Mouse (Mus musculus) lung, postnatal 0 days (tissue): Measurements from ENCODE around the gene Tubb2b. TPM values are rescaled to one million over a fixed set of nuclear protein-coding genes. Genes with fewer than 3 reads are reported as not detected.

Experiments
- ATAC-seq: fragments of 200-750 bp; cut with Nextera tagmentation; 2 replicates; pipeline ENCODE4 v1.8.0; 2017; ENCODE audit warnings: moderate library complexity
- DNase-seq: peaks from one replicate; pipeline ENCODE4 v3.0.0-alpha.2; 2016; ENCODE audit warnings: low spot score
- H3K27ac ChIP-seq: fragments of 300-500 bp; sonication (generic); 2 replicates; pipeline ENCODE4 v1.5.1; 2014; ENCODE audit warnings: antibody characterized with exemption, mild to moderate bottlenecking, low read length, mixed read lengths
- H3K27me3 ChIP-seq: fragments of 300-500 bp; sonication (generic); replicated peaks from 2 replicates; pipeline ENCODE4 v1.6.1; 2014; ENCODE audit warnings: low read length, mixed read lengths; ENCODE audit not compliant: insufficient read depth
- H3K36me3 ChIP-seq: fragments of 300-500 bp; sonication (generic); 2 replicates; pipeline ENCODE4 v1.6.1; 2014; ENCODE audit warnings: low read length, mixed read lengths; ENCODE audit not compliant: insufficient read depth
- H3K4me1 ChIP-seq: fragments of 300-500 bp; sonication (generic); 2 replicates; pipeline ENCODE4 v1.6.1; 2014; ENCODE audit warnings: antibody characterized with exemption, low read depth, low read length, mixed read lengths; ENCODE audit not compliant: insufficient read depth
- H3K4me2 ChIP-seq: fragments of 300-500 bp; sonication (generic); replicated peaks from 2 replicates; pipeline ENCODE4 v1.6.1; 2014; ENCODE audit warnings: low read depth, mild to moderate bottlenecking, low read length, moderate library complexity, mixed read lengths
- H3K4me3 ChIP-seq: fragments of 300-500 bp; sonication (generic); 2 replicates; pipeline ENCODE4 v1.5.1; 2014; ENCODE audit warnings: low read depth, low read length
- H3K9ac ChIP-seq: fragments of 300-500 bp; sonication (generic); replicated peaks from 2 replicates; pipeline ENCODE4 v1.6.1; 2014; ENCODE audit warnings: low read depth, mild to moderate bottlenecking
- H3K9me3 ChIP-seq: fragments of 300-500 bp; sonication (generic); 2 replicates; pipeline ENCODE4 v1.6.1; 2016; ENCODE audit warnings: low read length, mixed read lengths
- CTCF ChIP-seq: IDR thresholded peaks from 2 replicates; pipeline ENCODE4 v1.5.1; 2016; ENCODE audit warnings: antibody characterized with exemption, mild to moderate bottlenecking
- EP300 ChIP-seq: IDR thresholded peaks from 2 replicates; pipeline ENCODE4 v1.6.1; 2016; ENCODE audit warnings: antibody characterized with exemption, mild to moderate bottlenecking, control low read depth
- WGBS: fragments of 180-500 bp; shearing (Covaris S2); extraction: QIAGEN DNeasy Blood & Tissue Kit; methylation state at CpG from one replicate; pipeline ENCODE4 v1.1.7; 2014; 5-methylcytosine and 5-hydroxymethylcytosine counted together
- polyA plus RNA-seq: library from polyadenylated mRNA; unstranded; fragments of >200 nt; fragmentation: Nextera tagmentation; extraction: Ambion mirVana; gene quantifications from 2 replicates; pipeline ENCODE4 v1.2.1, GENCODE M21; 2015

Gene Tubb2b
- polyA plus RNA-seq, 1 experiment from 2014 or later: 7.5 TPM

DNA sequence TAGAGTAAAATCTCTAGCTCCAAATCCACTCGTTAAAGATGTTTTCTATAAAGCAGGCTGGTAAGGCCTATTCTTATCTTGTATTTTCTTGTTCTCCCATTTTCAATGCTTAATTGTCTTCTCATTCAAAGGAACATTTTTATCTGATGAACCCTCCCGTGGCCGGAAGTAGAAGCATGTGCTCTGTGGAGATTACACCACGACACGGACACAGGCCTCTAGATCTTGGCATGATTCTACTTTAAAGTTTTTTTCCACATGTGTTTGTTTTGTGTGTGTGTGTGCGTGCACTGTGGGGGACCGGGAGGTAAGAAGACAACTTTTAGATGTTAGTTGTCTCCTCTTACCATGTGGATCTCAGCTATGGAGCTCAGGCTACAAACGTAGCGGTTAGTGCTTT lies 28.4 kb downstream of the Tubb2b start:
- no peak overlapping the region for H3K27ac ChIP-seq
- DNase-seq: no peak
- no peaks in the 10 kb centered on the region for H3K36me3 ChIP-seq
- TF ChIP-seq EP300: peak; percentile 87
- TF ChIP-seq CTCF: no peak
- no peak overlapping the region for H3K4me2 ChIP-seq
- H3K4me3 ChIP-seq: no peak overlapping the region
- no peaks in the 10 kb centered on the region for H3K27me3 ChIP-seq
- H3K9ac ChIP-seq: no peak overlapping the region
- H3K4me1 ChIP-seq: no peaks in the 10 kb centered on the region
- H3K9me3 ChIP-seq: no peaks in the 10 kb centered on the region
- WGBS: 66% methylated on average over 9 of the region's 9 CpGs
- ATAC-seq: peak; percentile 57

DNA sequence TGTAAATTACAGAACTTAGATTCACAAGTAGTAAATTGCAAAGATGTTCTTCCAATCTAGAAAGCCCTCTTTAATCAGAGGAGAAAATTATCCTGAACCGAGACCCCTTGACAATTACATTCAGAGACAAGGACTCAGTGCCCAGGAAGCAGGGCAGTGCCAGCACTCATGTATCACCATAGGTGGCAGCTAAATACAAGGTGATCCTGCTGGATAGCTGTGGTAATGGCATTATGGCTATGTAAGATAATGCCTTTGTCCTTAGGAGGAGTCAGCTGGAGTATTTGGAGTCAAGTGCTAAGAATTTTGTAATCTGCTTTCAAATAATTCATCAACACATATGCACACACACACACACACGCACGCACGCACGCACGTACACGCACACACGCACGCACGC lies 29.0 kb downstream of the Tubb2b start:
- H3K9ac ChIP-seq: no peak overlapping the region
- no peak for DNase-seq

DNA sequence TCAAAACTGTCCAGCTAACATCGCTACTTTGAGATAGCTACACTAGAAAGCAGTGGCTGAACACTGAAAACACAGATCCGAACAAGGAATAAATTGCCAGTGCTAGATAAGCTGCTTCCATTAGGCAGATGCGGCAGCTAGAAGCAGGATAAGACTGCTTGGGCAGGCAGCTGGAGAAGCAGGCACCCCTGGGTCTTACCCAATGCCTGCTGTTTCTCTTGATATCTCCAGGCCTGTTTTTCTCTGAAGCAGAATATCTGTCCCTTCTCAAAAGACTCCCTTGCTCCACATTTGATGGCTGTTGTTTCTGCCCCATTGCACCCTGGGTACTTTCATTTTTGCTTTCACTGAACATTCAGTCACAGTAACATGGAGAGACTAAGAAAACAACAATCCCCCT lies 29.5 kb downstream of the Tubb2b start:
- no peaks in the 10 kb centered on the region for H3K27me3 ChIP-seq
- H3K36me3 ChIP-seq: no peaks in the 10 kb centered on the region
- no peak overlapping the region for H3K9ac ChIP-seq
- H3K4me3 ChIP-seq: no peak overlapping the region
- H3K9me3 ChIP-seq: no peaks in the 10 kb centered on the region
- ATAC-seq (no peak), DNase-seq (no peak)
- 0 out of 2 replicates have a peak, but pooled peaks cover 4% of the 10 kb centered on the region for H3K4me1 ChIP-seq
- TF ChIP-seq EP300: no peak
- no peak for TF ChIP-seq CTCF
- H3K4me2 ChIP-seq: no peak overlapping the region
- no peak overlapping the region for H3K27ac ChIP-seq
- WGBS: 77% methylated on average over 3 of the region's 3 CpGs

More for the DNA sequence above, 29.0 kb downstream of the Tubb2b start:
- ATAC-seq: no peak
- H3K4me3 ChIP-seq: no peak overlapping the region
- TF ChIP-seq EP300: no peak
- TF ChIP-seq CTCF: no peak
- no peak overlapping the region for H3K4me2 ChIP-seq
- H3K27ac ChIP-seq: no peak overlapping the region
- H3K4me1 ChIP-seq: 0 out of 2 replicates have a peak, but pooled peaks cover 2% of the 10 kb centered on the region
- no peaks in the 10 kb centered on the region for H3K27me3 ChIP-seq
- no peaks in the 10 kb centered on the region for H3K9me3 ChIP-seq
- H3K36me3 ChIP-seq: no peaks in the 10 kb centered on the region
- WGBS: 94% methylated on average over 10 of the region's 10 CpGs

DNA sequence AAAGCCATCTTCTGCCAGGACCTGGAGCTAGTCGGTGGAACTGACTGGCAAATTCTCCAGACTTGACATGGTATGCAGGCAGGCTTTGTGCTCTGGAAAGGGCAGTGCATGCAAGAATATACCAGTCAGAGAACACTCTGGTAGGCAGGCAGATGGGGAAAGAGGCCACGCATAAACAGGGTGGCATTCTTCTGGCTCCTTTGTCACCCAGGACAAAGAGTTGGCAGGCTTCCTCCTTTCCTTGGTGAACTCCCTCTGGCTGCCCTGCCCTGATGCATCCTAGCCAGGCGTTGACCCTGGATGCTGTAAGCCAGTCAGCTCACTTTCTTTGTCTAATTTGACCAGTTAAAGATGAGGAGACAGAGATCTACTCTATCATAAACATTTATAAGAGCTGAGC lies 33.2 kb downstream of the Tubb2b start:
- Histone ChIP-seq H3K4me2 (no peak overlapping the region), H3K27me3 (no peaks in the 10 kb centered on the region), H3K9me3 (no peaks in the 10 kb centered on the region), H3K9ac (no peak overlapping the region), H3K27ac (peak overlapping the region; percentile 79), H3K36me3 (no peaks in the 10 kb centered on the region), H3K4me1 (peaks cover 7% of the 10 kb centered on the region; the same call in 1 of the 2 replicates), H3K4me3 (no peak overlapping the region)
- DNase-seq: peak; percentile 49
- peak; percentile 68 for ATAC-seq
- WGBS: 62% methylated on average over 3 of the region's 3 CpGs
- no peak for TF ChIP-seq CTCF
- TF ChIP-seq EP300: no peak

DNA sequence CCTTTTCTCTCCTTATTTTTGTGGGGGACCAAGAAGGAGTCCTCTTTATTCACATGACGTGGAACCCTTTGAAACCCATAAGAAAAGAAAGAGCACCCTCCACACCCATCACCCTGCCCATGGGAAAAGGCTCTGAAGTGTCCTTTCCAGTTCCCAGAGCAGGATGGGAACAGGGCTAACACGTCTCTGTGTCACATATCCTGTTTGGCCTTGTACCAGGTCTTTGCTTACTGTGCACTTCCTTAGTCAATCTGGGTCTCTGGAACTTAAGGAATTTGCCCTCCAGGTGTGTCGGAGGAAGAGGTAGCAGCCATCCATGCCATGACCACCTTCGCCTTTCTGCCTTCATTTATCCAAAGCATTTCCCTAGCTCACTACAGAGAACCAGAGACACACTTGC lies 33.8 kb downstream of the Tubb2b start:
- H3K4me3 ChIP-seq: no peak overlapping the region
- H3K4me1 ChIP-seq: peaks cover 7% of the 10 kb centered on the region; the same call in 1 of the 2 replicates
- H3K36me3 ChIP-seq: no peaks in the 10 kb centered on the region
- TF ChIP-seq CTCF (no peak), EP300 (peak; percentile 69)
- no peak overlapping the region for H3K9ac ChIP-seq
- H3K27ac ChIP-seq: peak overlapping the region; percentile 79
- ATAC-seq (peak; percentile 94), DNase-seq (peak; percentile 48)
- 29% methylated on average over 4 of the region's 4 CpGs for WGBS
- no peaks in the 10 kb centered on the region for H3K9me3 ChIP-seq
- H3K27me3 ChIP-seq: no peaks in the 10 kb centered on the region
- no peak overlapping the region for H3K4me2 ChIP-seq

DNA sequence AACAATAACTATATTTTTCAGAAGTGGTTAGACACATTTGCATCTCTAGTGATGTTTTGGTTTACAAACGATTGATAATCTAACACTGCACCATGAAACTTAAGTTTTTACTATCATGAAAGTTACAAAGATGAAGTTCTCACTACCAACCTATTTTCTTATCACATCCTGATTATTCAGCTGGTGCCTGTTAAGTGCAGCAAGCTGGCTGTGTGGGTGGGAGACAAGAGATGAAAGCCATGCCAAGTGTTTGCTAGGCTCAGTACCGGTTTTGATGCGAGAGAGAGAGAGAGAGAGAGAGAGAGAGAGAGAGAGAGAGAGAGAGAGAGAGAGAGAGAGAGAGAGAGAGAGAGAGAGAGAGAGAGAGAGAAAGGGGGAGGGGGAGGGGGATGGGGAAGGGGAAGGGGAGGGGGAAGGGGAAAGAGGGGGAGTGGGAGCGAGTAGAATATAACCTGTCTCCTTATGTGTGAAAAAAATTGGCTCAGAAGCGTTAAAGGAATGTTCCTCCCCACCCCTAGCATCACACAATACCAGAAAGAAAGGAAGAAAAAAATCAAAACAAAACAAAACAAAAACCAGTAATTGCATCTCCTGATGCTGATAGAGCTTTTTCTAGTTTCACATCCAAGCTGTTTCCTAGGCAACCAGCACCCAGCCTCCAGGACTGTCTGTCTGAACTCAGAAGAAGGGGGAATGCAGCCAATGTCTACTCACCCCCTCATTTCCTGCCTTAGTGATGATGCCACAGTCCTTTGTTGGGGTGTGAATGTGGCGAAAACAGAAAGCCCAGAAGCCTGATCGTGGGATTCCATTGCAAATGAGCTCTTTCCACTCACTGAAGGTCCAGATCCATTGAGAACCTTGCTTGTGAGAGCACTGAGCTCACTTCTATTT lies 34.5 kb downstream of the Tubb2b start:
- Histone ChIP-seq H3K27ac (peak overlapping the region; percentile 79), H3K4me3 (no peak overlapping the region), H3K36me3 (no peaks in the 10 kb centered on the region), H3K9me3 (no peaks in the 10 kb centered on the region), H3K4me1 (peaks cover 7% of the 10 kb centered on the region; the same call in 1 of the 2 replicates), H3K9ac (no peak overlapping the region), H3K4me2 (no peak overlapping the region), H3K27me3 (no peaks in the 10 kb centered on the region)
- DNase-seq (peak; percentile 73), ATAC-seq (peak; percentile 85)
- no peak for TF ChIP-seq EP300
- no peak for TF ChIP-seq CTCF
- WGBS: 21% methylated on average over 7 of the region's 7 CpGs
